Mouse (Mus musculus) adrenal gland, adult 18-20 months (tissue): ENCODE data around the gene Tppp2. TPM values are rescaled to one million over a fixed set of nuclear protein-coding genes. Genes with fewer than 3 reads are reported as not detected.
A peak's percentile ranks its signal among the peaks of the same experiment; 100 is the strongest.

Source experiments
- DNase-seq, 2 experiments: peaks; one replicate each; pipeline ENCODE4 v3.0.0; 2021 to 2022; ENCODE audit warnings: low spot score in 2 of 2
- long read RNA-seq, 2 experiments: library from polyadenylated mRNA; stranded (forward); transcript quantifications; one replicate each; pipeline ENCODE4 v2.0.0; 2021
- total RNA-seq, 2 experiments: library from RNA; stranded (reverse); gene quantifications; 1 replicate in 1 of 2; 2 replicates in 1 of 2; pipeline ENCODE4 v1.2.3; 2021

The Tppp2 gene
- total RNA-seq = not detected
- long read RNA-seq, experiment 1 = 0 reads
- long read RNA-seq, experiment 2 = 0 reads

GRCm38 (mm10) chr14:51918125-51918524, at the start of gene Tppp2:
Tppp2 (plus strand) TSS chr14:51918425.
- no peak for DNase-seq

- no peak for DNase-seq
Measured at GRCm38 (mm10) chr14:51870756-51871155, 47.5 kb upstream of the Tppp2 start.

- DNase-seq = peak; percentile 48 to 70
Measured at GRCm38 (mm10) chr14:51871741-51872140, 46.5 kb upstream of the Tppp2 start.

GRCm38 (mm10) chr14:51877517-51877916, 40.7 kb upstream of the Tppp2 start:
- no peak for DNase-seq

GRCm38 (mm10) chr14:51883527-51884030, 34.6 kb upstream of the Tppp2 start:
- DNase-seq = peak; percentile 59 to 61

- no peak for DNase-seq
Measured at GRCm38 (mm10) chr14:51884031-51884544, 34.1 kb upstream of the Tppp2 start.

GRCm38 (mm10) chr14:51884598-51885331, 33.5 kb upstream of the Tppp2 start, which contains the start of gene Mettl17:
Mettl17 (plus strand) TSS chr14:51884842.
- peak; percentile 88 for DNase-seq

- DNase-seq = no peak
Measured at GRCm38 (mm10) chr14:51886051-51886450, 32.2 kb upstream of the Tppp2 start.

GRCm38 (mm10) chr14:51889833-51890232, 28.4 kb upstream of the Tppp2 start:
- no peak for DNase-seq

- no peak for DNase-seq
Measured at GRCm38 (mm10) chr14:51892191-51892939, 25.9 kb upstream of the Tppp2 start, which contains the start of gene Slc39a2. Slc39a2 (plus strand) TSS chr14:51892889.

GRCm38 (mm10) chr14:51893094-51893794, 25.0 kb upstream of the Tppp2 start:
- DNase-seq = no peak

- no peak for DNase-seq
Measured at GRCm38 (mm10) chr14:51893809-51894208, 24.4 kb upstream of the Tppp2 start.

GRCm38 (mm10) chr14:51895071-51895470, 23.2 kb upstream of the Tppp2 start:
- DNase-seq = no peak

GRCm38 (mm10) chr14:51896019-51896418, 22.2 kb upstream of the Tppp2 start:
- DNase-seq = no peak

GRCm38 (mm10) chr14:51896539-51897170, 21.6 kb upstream of the Tppp2 start:
- DNase-seq = no peak

GRCm38 (mm10) chr14:51899351-51899750, 18.9 kb upstream of the Tppp2 start:
- DNase-seq = no peak

GRCm38 (mm10) chr14:51902806-51903710, 15.2 kb upstream of the Tppp2 start:
- peak; percentile 87 to 91 for DNase-seq

- no peak for DNase-seq
Measured at GRCm38 (mm10) chr14:51903782-51904181, 14.4 kb upstream of the Tppp2 start.

GRCm38 (mm10) chr14:51904706-51905105, 13.5 kb upstream of the Tppp2 start:
- DNase-seq = no peak

- no peak for DNase-seq
Measured at GRCm38 (mm10) chr14:51906102-51906501, 12.1 kb upstream of the Tppp2 start.
